Mouse (Mus musculus): ENCODE data around the gene B4gat1.

B4gat1 gene

DNA sequence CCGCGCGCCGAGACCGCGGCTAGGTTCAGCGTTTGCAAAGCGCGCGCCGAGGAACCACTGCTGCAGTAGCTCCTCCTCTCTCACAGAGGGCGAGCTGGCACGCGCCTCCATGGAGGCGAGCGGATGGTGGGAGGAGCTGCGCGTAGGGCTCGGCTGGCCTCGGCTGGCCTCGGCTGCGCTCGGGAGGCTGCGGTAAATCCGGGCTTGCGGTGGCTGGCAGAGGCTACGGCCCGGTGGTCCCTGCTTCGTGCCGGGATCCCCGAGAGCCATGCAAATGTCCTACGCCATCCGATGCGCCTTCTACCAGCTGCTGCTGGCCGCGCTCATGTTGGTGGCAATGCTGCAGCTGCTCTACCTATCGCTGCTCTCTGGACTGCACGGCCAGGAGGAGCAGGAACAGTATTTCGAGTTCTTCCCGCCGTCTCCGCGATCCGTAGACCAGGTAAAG lies at the start of gene B4gat1, which contains the start of gene AC124502.3:
Gene B4gat1, plus strand, starts transcription at position 118 of the 448 bp plus-strand sequence.
Gene AC124502.3, plus strand, starts transcription at position 183 of the 448 bp plus-strand sequence.
- under 1% methylated on average over 44 of the region's 44 CpGs for WGBS

DNA sequence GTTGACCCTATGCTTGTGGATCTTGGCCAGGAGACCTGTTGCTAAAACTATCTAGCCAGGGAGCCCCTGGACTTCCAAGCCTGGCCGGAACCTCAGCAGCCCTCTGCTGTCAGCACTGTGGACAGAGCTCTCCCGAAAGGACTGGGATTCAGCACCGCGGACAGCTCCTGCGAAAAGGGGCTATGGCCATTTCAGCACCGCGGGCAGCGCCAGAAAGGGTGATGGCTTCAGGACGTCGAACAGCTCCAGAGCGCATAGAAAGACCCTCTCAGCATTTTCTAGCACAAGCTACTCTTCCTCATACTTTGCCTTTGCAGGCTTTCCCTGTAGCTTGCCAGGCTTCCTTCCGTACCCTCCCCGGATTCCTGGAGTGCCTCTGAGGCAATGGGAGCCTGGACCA lies 49.6 kb upstream of the B4gat1 start:
- 3% methylated on average over 13 of the region's 13 CpGs for WGBS

DNA sequence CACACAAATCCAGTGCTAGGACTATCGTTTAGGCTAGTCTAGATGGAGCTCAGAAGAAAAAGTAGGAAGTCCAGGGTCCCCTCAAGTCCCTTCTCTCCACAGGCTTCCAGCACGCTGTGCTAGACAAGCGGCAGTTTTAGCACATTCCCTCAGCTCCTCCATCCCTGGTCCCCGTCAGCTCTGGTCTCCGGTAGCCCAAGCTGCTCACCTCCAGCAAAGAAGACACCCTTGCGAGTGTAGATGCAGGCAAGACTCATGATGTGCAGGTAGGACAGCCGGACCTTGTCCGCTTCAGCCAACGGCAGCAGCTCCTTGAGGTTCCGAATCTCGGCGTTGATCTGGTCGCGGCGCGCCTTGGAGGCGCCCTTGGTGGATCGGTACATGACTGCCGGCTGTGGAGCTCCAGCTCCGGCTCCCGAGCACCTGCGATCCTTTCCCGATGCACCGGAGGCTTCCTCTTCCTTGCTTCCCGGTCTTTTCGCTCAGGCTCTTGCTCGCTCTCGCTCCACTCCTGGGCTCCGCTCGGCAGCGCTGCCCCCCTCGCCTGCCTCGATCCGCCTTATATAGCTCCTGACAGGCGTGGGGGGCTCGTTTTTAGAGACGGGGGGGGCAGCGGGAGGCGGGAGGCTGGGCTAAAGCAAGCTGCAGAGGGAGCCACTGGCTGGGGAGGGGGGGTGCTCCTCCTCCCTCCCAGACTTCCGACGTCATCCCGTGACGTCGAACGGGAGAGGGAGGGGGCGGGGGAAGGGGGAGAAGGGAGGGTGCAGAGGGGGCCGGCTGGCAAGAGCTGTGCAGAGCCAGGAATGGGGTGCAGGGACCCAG lies 49.0 kb upstream of the B4gat1 start:
- WGBS: 7% methylated on average over 47 of the region's 47 CpGs

DNA sequence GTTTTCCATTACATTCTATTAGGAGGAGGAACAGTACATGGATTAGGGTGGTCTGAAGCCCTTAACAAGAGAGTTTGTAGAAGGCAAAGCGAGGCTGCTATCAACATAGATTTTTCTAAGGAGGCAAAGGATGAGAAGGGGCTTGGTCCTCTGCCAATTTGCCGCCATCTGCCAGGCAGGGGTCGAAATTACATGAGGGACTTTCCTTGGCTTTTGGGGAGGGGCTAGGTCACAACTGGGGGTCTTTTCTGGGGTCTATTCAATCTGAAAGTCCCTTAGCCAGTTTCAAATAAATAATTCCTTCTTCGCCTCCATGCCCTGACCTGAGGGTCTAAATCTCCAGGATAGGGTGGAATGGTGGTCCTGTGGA lies 48.4 kb upstream of the B4gat1 start, which contains the start of gene Npas4:
Gene Npas4, minus strand, starts transcription at position 61 of the 370 bp plus-strand sequence.
- 12% methylated on average over 4 of the region's 4 CpGs for WGBS

DNA sequence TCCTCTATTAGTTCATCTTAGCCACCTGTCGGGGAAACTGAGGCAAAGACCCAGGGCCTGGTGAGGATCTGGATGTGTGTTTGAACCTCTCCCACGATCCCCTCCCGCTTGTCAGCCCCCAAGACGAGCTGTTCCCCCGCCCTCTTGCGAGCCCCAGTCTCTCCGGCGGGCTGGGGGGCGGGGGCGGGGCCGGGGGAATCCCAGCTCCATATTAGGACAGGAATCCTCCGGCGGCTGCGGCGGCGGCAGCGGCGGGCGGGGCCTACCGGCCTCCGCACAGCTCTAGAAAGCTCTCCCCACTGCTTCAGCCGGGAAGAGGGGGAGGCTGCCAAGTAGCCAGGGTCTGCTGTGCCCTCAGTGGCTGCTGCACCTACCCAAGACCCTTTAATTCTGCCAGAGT lies 47.9 kb upstream of the B4gat1 start:
- under 1% methylated on average over 22 of the region's 22 CpGs for WGBS

DNA sequence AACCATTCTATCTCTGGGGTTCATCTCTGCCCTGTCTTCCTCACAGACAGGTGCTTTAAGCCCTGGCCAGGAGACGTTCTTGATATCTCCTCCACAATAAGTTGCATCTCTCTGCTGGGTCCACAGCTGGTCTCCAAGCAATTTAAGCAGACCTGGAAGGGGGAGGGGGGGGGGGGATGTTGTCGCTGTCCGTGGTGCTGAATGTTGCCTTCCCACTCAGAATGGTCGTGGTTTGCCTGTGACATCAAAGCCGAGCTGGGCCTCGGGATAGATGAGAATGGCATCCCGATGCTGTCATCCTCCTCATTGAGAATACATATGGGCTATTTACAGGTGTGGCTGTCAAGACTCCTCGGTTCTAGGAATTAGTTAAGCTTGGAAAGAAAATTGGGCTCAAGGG lies 46.3 kb upstream of the B4gat1 start:
- 9% methylated on average over 8 of the region's 8 CpGs for WGBS

DNA sequence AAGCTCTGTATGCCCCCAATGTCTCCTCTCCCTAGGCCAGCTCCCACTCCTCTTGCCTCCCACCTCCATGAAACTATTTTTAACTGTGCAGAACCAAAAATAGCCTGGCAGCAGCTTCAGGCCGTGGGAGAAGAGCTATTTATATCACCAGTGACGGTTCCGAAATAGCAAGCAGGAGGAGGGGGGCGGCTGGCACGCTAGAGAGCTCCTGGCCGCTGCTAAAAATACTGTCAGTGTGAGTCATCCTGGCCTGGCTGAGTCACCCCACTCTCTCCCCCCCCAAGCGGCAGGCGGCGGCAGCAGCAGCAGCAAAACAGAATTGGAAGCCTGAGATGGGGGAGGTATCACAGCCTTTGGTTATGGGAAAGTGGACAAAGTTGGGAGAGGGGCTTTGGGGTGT lies 45.7 kb upstream of the B4gat1 start:
- 0% methylated on average over 9 of the region's 9 CpGs for WGBS

DNA sequence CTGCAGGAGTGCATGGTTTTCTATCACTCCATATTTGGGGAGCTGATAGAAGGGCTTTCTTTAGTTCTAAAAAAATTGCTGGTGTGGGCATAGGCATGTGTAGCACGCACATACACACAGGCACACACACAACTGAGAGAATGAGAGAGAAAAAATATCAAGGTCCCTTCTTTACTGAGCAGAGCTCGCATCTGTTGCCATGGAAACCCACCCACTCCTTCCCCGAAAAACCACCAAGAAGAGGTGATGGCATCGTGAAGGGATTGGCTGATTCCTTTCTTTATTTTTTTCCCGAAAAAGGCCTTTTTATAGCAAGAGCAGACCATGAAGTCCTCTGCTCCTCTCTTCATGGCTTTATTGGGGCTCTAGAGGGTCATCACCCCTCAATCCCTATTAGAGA lies 44.6 kb upstream of the B4gat1 start:
- 27% methylated on average over 5 of the region's 5 CpGs for WGBS

DNA sequence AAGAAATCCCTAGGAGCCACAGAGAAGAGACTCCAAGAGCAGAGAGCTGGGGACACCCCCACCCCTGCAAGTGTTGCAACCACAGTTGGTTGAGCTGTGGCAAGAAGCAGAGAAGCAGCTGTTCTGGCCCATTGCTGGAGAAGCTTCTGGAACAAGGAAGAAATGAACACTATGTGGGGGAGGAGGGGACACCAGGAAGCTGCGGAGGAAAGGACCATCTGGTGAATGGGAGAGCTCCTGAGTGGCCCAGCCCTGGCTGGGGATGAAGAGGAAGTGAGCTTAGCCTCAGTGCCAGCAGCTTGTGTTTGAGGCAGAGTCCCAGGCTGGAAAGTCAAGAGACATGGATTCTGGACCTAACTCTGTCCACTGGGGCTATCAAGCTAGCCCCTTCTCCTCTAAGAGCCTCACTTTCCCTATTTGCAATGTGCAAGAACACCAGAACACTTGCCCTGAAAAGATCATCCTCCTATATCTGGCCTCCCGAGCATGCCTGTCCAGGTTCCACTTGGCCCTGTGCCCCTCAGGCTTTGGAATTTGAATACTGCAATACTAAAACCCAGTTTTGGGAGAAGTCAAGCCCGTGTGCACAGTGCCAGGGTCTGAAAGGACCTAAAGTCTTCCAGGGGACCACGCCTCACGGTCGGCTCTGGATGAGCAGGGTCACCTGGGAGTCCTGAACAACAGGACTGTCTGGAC lies 39.0 kb upstream of the B4gat1 start:
- 64% methylated on average over 6 of the region's 6 CpGs for WGBS

DNA sequence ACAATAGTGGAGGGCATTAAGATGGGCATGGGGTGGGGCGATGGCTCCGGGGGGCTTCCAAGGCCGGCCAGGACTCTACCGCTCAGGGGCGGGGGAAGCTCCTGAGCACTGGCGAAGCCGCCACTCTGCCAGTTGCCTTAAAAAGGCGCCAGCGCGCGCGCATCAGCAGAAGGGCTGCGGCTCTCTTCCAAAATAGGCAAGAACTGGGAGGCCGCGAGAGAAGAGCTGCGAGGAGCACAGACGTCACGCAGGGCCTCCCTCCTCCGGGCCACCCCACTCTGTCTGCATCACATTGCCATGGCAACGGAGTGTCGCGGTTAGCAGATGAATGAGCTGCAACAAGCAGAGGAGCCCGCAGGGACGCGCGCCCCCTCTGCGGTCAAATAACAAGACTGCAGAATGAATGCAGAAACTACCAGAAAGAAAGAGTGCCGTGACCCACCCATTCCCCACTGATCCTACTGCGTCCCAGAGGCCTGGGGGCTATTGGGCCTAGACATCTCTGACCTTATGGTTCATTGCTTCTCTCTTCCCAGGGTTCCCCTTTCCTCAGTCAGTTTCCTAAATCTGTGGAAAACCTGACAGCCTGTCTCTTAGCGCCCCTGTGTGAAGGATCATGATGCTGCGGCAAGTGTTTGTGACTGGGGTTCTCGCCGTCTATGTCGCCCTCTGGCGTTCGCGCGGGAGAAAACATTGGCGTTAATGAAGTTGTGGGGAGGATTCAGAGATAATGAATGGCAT lies 36.8 kb upstream of the B4gat1 start:
- WGBS: under 1% methylated on average over 39 of the region's 39 CpGs

DNA sequence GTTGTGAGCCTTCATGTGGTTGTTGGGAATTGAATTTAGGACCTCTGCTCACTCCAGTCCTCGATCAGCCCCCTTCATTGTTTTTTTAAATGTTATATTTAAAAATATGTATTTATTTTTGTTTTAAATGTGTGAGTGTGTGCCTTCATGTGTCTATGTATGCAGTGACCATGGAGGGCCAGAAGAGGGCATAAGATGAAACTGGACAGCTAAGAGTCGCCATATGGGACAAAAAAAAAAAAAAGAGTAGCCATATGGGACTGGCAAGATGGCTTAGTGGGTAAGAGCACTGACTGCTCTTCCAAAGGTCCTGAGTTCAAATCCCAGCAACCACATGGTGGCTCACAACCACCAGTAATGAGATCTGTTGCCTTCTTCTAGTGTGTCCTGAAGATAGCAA lies 35.0 kb upstream of the B4gat1 start:
- WGBS: 64% methylated on average over 2 of the region's 2 CpGs

DNA sequence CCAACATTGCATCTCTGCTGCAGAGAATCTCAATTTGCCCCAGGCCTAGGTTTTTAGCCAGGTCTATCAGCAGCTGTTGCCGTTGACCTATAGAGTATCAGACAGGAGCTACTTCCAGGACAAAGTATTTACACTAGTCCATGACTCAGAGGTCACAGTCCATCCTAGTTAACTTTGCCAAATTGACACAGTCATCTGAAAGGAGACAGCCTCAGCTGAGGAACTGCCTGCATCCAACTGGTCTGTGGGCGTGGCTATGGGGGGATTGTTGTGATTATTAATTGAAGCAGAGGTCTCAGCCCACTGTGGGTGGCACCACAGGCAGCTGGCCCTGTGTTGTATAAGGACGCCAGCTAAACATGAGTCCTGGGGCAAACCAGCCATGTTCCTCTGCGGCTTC lies 33.7 kb upstream of the B4gat1 start:
- 80% methylated on average over 4 of the region's 4 CpGs for WGBS

DNA sequence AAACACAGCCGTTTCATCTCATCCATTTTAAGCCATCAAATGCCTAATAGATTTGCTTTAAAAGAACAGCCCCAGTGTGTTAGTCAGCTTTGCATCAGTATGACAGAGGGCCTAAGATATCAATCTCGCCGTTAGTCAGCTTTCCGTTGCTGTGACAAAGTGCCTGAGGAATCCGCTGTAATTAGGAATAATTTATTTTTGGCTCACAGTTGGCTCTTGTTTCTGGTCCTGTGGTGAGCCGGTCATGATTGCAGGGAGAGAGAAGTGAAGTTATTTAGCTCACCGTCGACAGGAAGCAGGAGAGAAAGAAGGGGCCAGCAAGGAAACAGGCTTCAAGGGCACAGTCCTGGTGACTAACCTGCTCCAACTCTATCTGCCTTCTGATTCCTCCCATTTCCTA lies 25.5 kb upstream of the B4gat1 start:
- WGBS: 58% methylated on average over 8 of the region's 8 CpGs

DNA sequence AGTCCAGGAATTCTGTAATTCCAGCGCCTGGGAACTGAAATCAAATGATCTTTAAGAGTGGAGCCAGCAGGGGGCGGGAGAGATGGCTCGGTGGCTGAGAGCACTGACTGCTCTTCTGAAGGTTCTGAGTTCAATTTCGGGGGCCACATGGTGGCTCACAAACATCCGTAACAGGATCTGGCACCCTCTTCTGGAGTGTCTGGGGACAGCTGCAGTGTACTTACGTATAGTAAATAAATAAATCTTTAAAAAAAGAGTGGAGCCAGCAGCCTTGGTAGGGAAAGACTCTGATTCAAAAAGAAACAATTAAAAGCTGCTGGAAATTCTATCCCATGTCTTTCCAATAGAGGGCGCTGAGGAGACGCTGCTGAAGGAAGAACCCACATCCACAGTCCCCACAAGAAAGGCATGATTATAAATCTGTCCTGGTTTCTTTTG lies 23.6 kb upstream of the B4gat1 start:
- WGBS: 6% methylated on average over 8 of the region's 8 CpGs

DNA sequence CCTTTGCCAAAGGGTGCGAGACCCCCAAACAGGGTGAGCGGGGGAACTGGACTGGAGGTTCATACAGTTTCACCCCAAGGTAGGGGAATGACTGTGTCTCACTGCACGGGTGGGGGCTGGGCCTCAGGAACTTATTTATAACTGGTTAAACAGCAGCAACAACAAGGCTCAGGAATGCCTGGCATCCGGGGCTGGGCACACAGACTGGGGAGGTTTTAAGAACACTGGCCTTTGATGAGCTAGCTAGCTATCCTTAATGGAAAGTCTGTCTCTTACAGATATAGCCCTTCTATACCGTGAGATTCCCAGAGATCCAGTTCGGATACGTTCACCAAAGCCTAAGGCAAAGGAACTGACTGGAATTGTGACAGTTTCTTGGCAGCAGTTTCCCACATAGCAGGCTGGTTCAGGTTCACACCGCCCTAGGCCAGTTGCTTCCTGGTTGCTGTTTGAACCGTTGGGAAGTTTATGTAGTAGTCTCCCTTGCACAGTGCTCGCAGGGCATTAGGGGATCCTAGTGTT lies 22.3 kb upstream of the B4gat1 start:
- WGBS: 34% methylated on average over 10 of the region's 10 CpGs

DNA sequence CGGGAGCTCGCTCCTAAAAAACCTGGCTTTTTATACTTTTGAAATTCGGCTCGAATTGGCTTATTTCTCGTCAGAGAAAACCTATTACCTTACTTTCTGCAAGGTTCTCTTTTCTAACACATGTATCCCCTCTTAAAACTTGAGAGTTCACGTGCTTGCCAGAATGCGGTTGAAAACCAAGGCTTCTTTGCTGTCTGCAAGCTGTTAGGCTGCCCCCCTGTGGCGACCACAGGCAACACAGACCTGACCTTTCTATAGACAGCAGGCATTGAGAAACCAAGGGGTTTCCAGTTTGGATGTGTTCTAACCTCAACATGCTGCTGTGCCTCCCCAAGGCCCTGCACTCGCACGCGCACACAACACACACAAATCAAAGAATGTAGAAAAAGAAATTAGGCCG lies 21.8 kb upstream of the B4gat1 start:
- 31% methylated on average over 12 of the region's 12 CpGs for WGBS

DNA sequence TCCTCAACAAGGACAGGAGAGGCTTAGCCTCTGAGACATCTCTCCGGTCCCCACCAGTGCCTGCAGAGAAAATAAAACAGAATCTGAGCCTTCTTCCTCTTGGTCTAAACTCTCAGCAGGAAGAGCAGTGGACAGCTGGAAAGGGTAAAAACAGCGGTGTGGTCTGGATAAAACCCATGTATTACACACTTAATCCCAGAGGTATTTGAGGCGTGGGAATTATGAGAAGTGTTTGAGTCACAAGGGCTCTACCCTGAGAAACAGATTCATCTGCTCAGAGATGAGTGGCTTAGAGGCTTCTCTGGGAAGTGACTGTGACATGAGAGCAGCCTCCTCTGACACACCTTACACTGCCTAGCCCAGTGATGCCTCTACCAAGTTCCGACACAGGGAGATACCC lies 21.0 kb upstream of the B4gat1 start:
- WGBS: 85% methylated on average over 4 of the region's 4 CpGs

DNA sequence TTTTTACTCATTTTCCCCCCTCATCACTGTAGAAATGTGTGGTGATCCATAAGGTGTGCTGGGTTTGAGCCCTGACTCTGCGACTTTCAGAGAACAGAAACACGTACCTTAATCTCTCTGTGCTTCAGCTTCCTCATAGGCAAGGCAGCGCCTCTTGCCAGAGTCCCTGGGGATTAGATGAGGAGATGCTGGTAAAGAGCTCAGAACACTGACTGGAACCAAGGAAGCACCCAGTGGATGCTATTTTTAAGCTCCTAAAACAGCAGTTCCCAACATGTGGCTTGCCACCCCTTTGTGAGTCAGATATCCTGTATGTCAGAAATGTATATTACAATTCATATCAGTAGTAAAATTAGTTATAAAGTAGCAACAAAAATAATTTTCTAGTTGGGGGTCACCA lies 20.4 kb upstream of the B4gat1 start:
- 76% methylated on average over 3 of the region's 3 CpGs for WGBS

DNA sequence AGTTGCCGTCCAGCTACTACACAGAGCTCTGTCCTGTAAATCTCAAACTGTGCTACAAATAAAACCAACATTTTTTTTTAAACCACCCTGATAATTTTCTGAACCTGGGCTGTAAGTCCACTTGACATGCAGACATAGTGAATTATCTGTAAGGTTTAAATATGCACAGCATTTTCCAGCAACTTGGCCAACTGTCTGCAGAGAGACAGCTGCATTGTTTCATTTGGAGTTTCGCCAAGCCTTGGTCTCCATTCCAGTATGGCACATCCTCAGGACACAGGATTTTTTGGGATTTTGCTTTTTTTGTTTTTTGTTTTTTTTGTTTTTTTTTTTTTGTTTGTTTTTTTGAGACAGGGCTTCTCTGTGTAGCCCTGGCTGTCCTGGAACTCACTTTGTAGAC lies 17.2 kb upstream of the B4gat1 start:
- 83% methylated on average over 2 of the region's 2 CpGs for WGBS

DNA sequence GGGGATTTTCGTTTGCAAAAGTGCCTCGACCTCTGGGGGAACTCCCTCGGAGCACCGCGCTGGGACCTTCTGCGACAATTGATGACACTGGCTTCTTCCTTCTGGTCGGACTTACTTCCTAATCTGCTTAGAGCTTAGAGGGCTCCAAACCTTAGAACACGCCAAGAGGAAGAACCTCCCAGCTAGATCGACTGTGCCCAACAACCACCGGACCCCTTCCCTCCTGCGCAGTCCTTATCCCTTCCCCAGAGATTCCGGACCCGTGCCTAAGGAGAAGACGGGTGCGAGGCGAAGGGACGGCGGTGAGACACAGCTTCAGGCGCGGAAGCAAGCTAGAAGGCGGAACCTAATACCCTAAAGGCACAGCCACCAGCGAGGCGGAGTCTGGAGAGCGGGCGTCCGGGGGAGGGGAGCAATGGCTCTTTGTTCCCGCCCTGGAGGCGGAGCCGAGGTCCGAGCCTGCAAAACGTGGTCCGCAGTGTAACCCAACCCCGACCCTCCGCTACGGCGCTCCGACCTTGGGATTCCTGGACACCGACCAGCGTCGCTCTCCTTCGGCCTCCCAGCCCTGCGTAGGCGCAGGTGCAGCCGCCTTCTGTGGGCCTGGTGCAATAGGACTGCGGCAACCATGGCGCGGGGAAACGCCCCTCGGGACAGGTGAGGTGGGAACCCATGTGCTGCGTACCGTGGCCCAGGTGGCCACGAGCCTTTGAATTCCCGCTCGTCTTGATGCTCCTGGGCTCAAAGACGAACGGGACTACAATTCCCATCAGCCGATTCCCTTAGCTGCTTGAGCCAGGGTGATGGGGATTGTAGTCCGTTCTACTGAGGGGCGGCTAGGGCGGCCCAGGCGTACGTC lies 14.8 kb upstream of the B4gat1 start, which contains the start of gene Slc29a2:
Gene Slc29a2, plus strand, starts transcription at position 240 of the 859 bp plus-strand sequence.
- WGBS: under 1% methylated on average over 62 of the region's 62 CpGs

DNA sequence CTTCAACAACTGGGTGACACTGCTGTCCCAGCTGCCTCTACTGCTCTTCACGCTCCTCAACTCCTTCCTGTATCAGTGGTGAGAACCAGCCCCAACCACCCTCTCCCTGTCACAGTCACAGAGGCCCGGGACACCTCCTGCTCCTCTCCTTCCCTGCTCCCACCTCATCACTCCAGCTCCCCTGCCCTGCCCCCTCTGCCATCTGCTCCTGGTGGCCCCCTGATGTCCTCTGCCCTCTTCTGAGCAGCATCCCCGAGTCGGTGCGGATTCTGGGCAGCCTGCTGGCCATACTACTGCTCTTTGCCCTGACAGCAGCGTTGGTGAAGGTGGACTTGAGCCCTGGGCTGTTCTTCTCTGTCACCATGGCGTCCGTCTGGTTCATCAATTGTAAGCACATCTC lies 12.5 kb upstream of the B4gat1 start:
- WGBS: 92% methylated on average over 8 of the region's 8 CpGs

Data from cerebral cortex, adult 2 months (tissue).